Comparison of ENCODE assay signal across 24 mouse cellular contexts in genomic region chr11:73993115-73993514, GRCm38 (mm10). TPM values are rescaled to one million over a fixed set of nuclear protein-coding genes. Genes with fewer than 3 reads are reported as not detected.
DNase-seq lines count a peak whose midpoint lies in the region; ATAC-seq lines count a peak whose summit lies in the region.
"Had no signal": no experiment of that assay in that cellular context is flagged by ENCODE, and none has a peak within 500 bp of the region (broad histone marks: within the 10 kb centered on the region; RNA-seq: fewer than 3 reads in every experiment).

No protein-coding gene starts in this region.

- no peak for ATAC-seq in kidney, embryonic 15.5 days (replicated peaks; ENCODE audit: low FRiP score)
- ATAC-seq: forebrain, embryonic 13.5 days; hindbrain, embryonic 16.5 days; midbrain, embryonic 16.5 days had no signal

- no peak overlapping the region for H3K9ac ChIP-seq in kidney, embryonic 15.5 days
- H3K9ac ChIP-seq: forebrain, embryonic 13.5 days; heart, embryonic 13.5 days; limb, embryonic 12.5 days; liver, embryonic 14.5 days had no signal

- no peaks in the 10 kb centered on the region for H3K4me1 ChIP-seq in kidney, embryonic 15.5 days
- H3K4me1 ChIP-seq: embryonic facial prominence, embryonic 10.5 days; forebrain, embryonic 13.5 days; heart, embryonic 13.5 days; limb, embryonic 12.5 days had no signal

- no peak overlapping the region for H3K27ac ChIP-seq in kidney, embryonic 15.5 days
- H3K27ac ChIP-seq: embryonic facial prominence, embryonic 10.5 days; forebrain, embryonic 13.5 days; heart, embryonic 13.5 days; limb, embryonic 12.5 days; liver, embryonic 14.5 days had no signal

- H3K4me2 ChIP-seq in kidney, embryonic 15.5 days = no peak overlapping the region
- H3K4me2 ChIP-seq: forebrain, embryonic 13.5 days; heart, embryonic 13.5 days; limb, embryonic 12.5 days had no signal

- H3K27me3 ChIP-seq in kidney, embryonic 15.5 days = no peaks in the 10 kb centered on the region
- H3K27me3 ChIP-seq: forebrain, embryonic 13.5 days; heart, embryonic 13.5 days; limb, embryonic 12.5 days had no signal

- H3K4me3 ChIP-seq in kidney, embryonic 15.5 days (replicated peaks) = no peak overlapping the region
- H3K4me3 ChIP-seq: embryonic facial prominence, embryonic 10.5 days; forebrain, embryonic 13.5 days; heart, embryonic 13.5 days; limb, embryonic 12.5 days had no signal

- H3K36me3 ChIP-seq in kidney, embryonic 15.5 days = no peaks in the 10 kb centered on the region
- H3K36me3 ChIP-seq: embryonic facial prominence, embryonic 10.5 days; heart, embryonic 13.5 days; limb, embryonic 12.5 days had no signal

- peak; percentile 14 for DNase-seq in cerebellum, adult 9-10 months
- DNase-seq in cerebellum, adult 11 months = no peak
- peak; percentile 23 to 48 for DNase-seq in kidney, postnatal 36 days
- DNase-seq in A20 (ENCODE audit: low read depth, low spot score) = peak; percentile 24
- peak; percentile 10 to 41 for DNase-seq in cerebellum, postnatal 25 days
- DNase-seq in gastrocnemius, adult 8-10 months (ENCODE audit: low spot score in 2 of 2) = no peak
- DNase-seq: gastrocnemius, postnatal 36 days; heart, postnatal 36 days; lung, postnatal 10 days; thymus, postnatal 36 days had no signal

- peaks cover 3% of the 10 kb centered on the region; the same call in 1 of the 2 replicates for H3K9me3 ChIP-seq in kidney, embryonic 15.5 days (replicated peaks)

RNA-seq across cellular contexts. Expression of gene Olfr398, which starts 2.9 kb away (rescaled TPM):
- not detected in 2 replicates for polyA plus RNA-seq in kidney, embryonic 15.5 days (2015; fragmentation: Nextera tagmentation; extraction: Ambion mirVana)
- total RNA-seq in gastrocnemius, adult 8-10 months (2022) = not detected
- total RNA-seq: adrenal gland, adult 18-20 months; gastrocnemius, postnatal 36 days; heart, postnatal 36 days; left cerebral cortex, adult 8-10 months; megakaryocyte, adult 5-6 weeks had no signal
- polyA plus RNA-seq: brain, embryonic 14.5 days; C2C12; embryonic facial prominence, embryonic 10.5 days; forebrain, embryonic 13.5 days; heart, embryonic 13.5 days; hindbrain, embryonic 16.5 days; limb, embryonic 12.5 days; liver, embryonic 14.5 days; midbrain, embryonic 16.5 days; small intestine, adult 2 months had no signal

RNA-seq across cellular contexts. Expression of gene Olfr397, which starts 32.5 kb away (rescaled TPM):
- polyA plus RNA-seq in kidney, embryonic 15.5 days (2015; fragmentation: Nextera tagmentation; extraction: Ambion mirVana) = not detected in 2 replicates
- total RNA-seq in gastrocnemius, adult 8-10 months (2022) = not detected
- total RNA-seq: adrenal gland, adult 18-20 months; gastrocnemius, postnatal 36 days; heart, postnatal 36 days; left cerebral cortex, adult 8-10 months; megakaryocyte, adult 5-6 weeks had no signal
- polyA plus RNA-seq: brain, embryonic 14.5 days; C2C12; embryonic facial prominence, embryonic 10.5 days; forebrain, embryonic 13.5 days; heart, embryonic 13.5 days; hindbrain, embryonic 16.5 days; limb, embryonic 12.5 days; liver, embryonic 14.5 days; midbrain, embryonic 16.5 days; small intestine, adult 2 months had no signal

RNA-seq across cellular contexts. Expression of gene Olfr23, which starts 56.6 kb away (rescaled TPM):
- not detected in 2 replicates for polyA plus RNA-seq in kidney, embryonic 15.5 days (2015; fragmentation: Nextera tagmentation; extraction: Ambion mirVana)
- total RNA-seq in gastrocnemius, adult 8-10 months (2022) = not detected
- total RNA-seq: adrenal gland, adult 18-20 months; gastrocnemius, postnatal 36 days; heart, postnatal 36 days; left cerebral cortex, adult 8-10 months; megakaryocyte, adult 5-6 weeks had no signal
- polyA plus RNA-seq: brain, embryonic 14.5 days; C2C12; embryonic facial prominence, embryonic 10.5 days; forebrain, embryonic 13.5 days; heart, embryonic 13.5 days; hindbrain, embryonic 16.5 days; limb, embryonic 12.5 days; liver, embryonic 14.5 days; midbrain, embryonic 16.5 days; small intestine, adult 2 months had no signal

Comparison
In these comparisons a context has a peak if more than half of its experiments do, and no peak if none do; other contexts are left out.
1. DNase-seq: peak in cerebellum, adult 9-10 months (single experiment), kidney, postnatal 36 days (2 of 2), A20 (single experiment) and cerebellum, postnatal 25 days (2 of 2); none in cerebellum, adult 11 months (single experiment) and gastrocnemius, adult 8-10 months (0 of 2).